Mouse (Mus musculus) embryonic facial prominence, embryonic 15.5 days (tissue): Measurements from ENCODE around the gene Ublcp1. TPM values are rescaled to one million over a fixed set of nuclear protein-coding genes. Genes with fewer than 3 reads are reported as not detected.

Source experiments
- ATAC-seq: fragments of 200-750 bp; cut with Nextera tagmentation; 2 replicates; pipeline ENCODE4 v1.8.0; 2017; ENCODE audit warnings: low read depth, moderate TSS enrichment; ENCODE audit not compliant: insufficient number of reproducible peaks, low FRiP score, low TSS enrichment
- H3K27ac ChIP-seq: fragments of 300-500 bp; sonication (generic); replicated peaks from 2 replicates; pipeline ENCODE4 v1.5.1; 2015; ENCODE audit warnings: mild to moderate bottlenecking, inconsistent platforms
- H3K27me3 ChIP-seq: fragments of 300-500 bp; sonication (generic); 2 replicates; pipeline ENCODE4 v1.6.1; 2015; ENCODE audit warnings: inconsistent platforms
- H3K36me3 ChIP-seq: fragments of 300-500 bp; sonication (generic); 2 replicates; pipeline ENCODE4 v1.6.1; 2015; ENCODE audit warnings: mild to moderate bottlenecking, inconsistent platforms
- H3K4me1 ChIP-seq: fragments of 300-500 bp; sonication (generic); 2 replicates; pipeline ENCODE4 v1.6.1; 2015; ENCODE audit warnings: inconsistent platforms
- H3K4me2 ChIP-seq: fragments of 300-500 bp; sonication (generic); replicated peaks from 2 replicates; pipeline ENCODE4 v1.6.1; 2015; ENCODE audit warnings: mild to moderate bottlenecking, inconsistent platforms
- H3K4me3 ChIP-seq: fragments of 300-500 bp; sonication (generic); replicated peaks from 2 replicates; pipeline ENCODE4 v1.5.1; 2015; ENCODE audit warnings: mild to moderate bottlenecking, inconsistent platforms
- H3K9ac ChIP-seq: fragments of 300-500 bp; sonication (generic); 2 replicates; pipeline ENCODE4 v1.6.1; 2015; ENCODE audit warnings: inconsistent platforms
- H3K9me3 ChIP-seq: fragments of 300-500 bp; sonication (generic); replicated peaks from 2 replicates; pipeline ENCODE4 v1.6.1; 2016; ENCODE audit warnings: inconsistent platforms
- WGBS: fragments of 180-500 bp; shearing (Covaris S2); methylation state at CpG from one replicate; pipeline ENCODE4 v1.1.7; 2015; 5-methylcytosine and 5-hydroxymethylcytosine counted together
- polyA plus RNA-seq: library from polyadenylated mRNA; unstranded; fragments of >200 nt; fragmentation: Nextera tagmentation; extraction: Ambion mirVana; gene quantifications from 2 replicates; pipeline ENCODE4 v1.2.1, GENCODE M21; 2015

The Ublcp1 gene
- polyA plus RNA-seq, 1 experiment from 2014 or later = 61.1 TPM

- no peaks in the 10 kb centered on the region for H3K9me3 ChIP-seq
- no peaks in the 10 kb centered on the region for H3K36me3 ChIP-seq
- H3K4me2 ChIP-seq = no peak overlapping the region
- no peak overlapping the region for H3K4me3 ChIP-seq
- WGBS = 80% methylated on average over 2 of the region's 2 CpGs
- H3K27ac ChIP-seq = no peak overlapping the region
- H3K9ac ChIP-seq = no peak overlapping the region
- H3K4me1 ChIP-seq = no peaks in the 10 kb centered on the region
- H3K27me3 ChIP-seq = no peaks in the 10 kb centered on the region
- no peak for ATAC-seq
These were observed 39.6 kb upstream of the Ublcp1 start for GRCm38 (mm10) chr11:44509906-44510305.

GRCm38 (mm10) chr11:44508876-44509275 lies 38.6 kb upstream of the Ublcp1 start:
- ATAC-seq = no peak
- H3K9me3 ChIP-seq = no peaks in the 10 kb centered on the region
- no peaks in the 10 kb centered on the region for H3K4me1 ChIP-seq
- no peak overlapping the region for H3K4me2 ChIP-seq
- no peak overlapping the region for H3K9ac ChIP-seq
- WGBS = 77% methylated on average over 4 of the region's 4 CpGs
- H3K36me3 ChIP-seq = no peaks in the 10 kb centered on the region
- H3K4me3 ChIP-seq = no peak overlapping the region
- H3K27ac ChIP-seq = no peak overlapping the region
- H3K27me3 ChIP-seq = no peaks in the 10 kb centered on the region

GRCm38 (mm10) chr11:44504761-44505160 lies 34.5 kb upstream of the Ublcp1 start:
- Histone ChIP-seq H3K4me2 (no peak overlapping the region), H3K4me3 (no peak overlapping the region), H3K27ac (no peak overlapping the region), H3K36me3 (no peaks in the 10 kb centered on the region), H3K27me3 (no peaks in the 10 kb centered on the region), H3K9ac (no peak overlapping the region), H3K9me3 (no peaks in the 10 kb centered on the region), H3K4me1 (no peaks in the 10 kb centered on the region)
- ATAC-seq = no peak
- WGBS = 88% methylated on average over 3 of the region's 3 CpGs

- H3K4me1 ChIP-seq = no peaks in the 10 kb centered on the region
- H3K27me3 ChIP-seq = no peaks in the 10 kb centered on the region
- no peak overlapping the region for H3K9ac ChIP-seq
- no peak for ATAC-seq
- H3K9me3 ChIP-seq = no peaks in the 10 kb centered on the region
- H3K36me3 ChIP-seq = no peaks in the 10 kb centered on the region
- H3K4me3 ChIP-seq = no peak overlapping the region
- no peak overlapping the region for H3K27ac ChIP-seq
- 83% methylated on average over 7 of the region's 7 CpGs for WGBS
- H3K4me2 ChIP-seq = no peak overlapping the region
These were observed 33.8 kb upstream of the Ublcp1 start for GRCm38 (mm10) chr11:44504146-44504545.

GRCm38 (mm10) chr11:44502931-44503330 lies 32.6 kb upstream of the Ublcp1 start:
- 32% methylated on average over 5 of the region's 5 CpGs for WGBS

GRCm38 (mm10) chr11:44501477-44501876 lies 31.2 kb upstream of the Ublcp1 start:
- no peak overlapping the region for H3K4me3 ChIP-seq
- H3K9me3 ChIP-seq = no peaks in the 10 kb centered on the region
- H3K9ac ChIP-seq = no peak overlapping the region
- H3K4me2 ChIP-seq = no peak overlapping the region
- no peaks in the 10 kb centered on the region for H3K27me3 ChIP-seq
- no peaks in the 10 kb centered on the region for H3K4me1 ChIP-seq
- no peak overlapping the region for H3K27ac ChIP-seq
- no peaks in the 10 kb centered on the region for H3K36me3 ChIP-seq
- WGBS = 84% methylated on average over 2 of the region's 2 CpGs
- no peak for ATAC-seq

More at GRCm38 (mm10) chr11:44502931-44503330, 32.6 kb upstream of the Ublcp1 start:
- no peak overlapping the region for H3K4me3 ChIP-seq
- no peak overlapping the region for H3K27ac ChIP-seq
- H3K9me3 ChIP-seq = no peaks in the 10 kb centered on the region
- no peak overlapping the region for H3K4me2 ChIP-seq
- no peaks in the 10 kb centered on the region for H3K27me3 ChIP-seq
- no peak for ATAC-seq
- H3K4me1 ChIP-seq = no peaks in the 10 kb centered on the region
- no peaks in the 10 kb centered on the region for H3K36me3 ChIP-seq
- H3K9ac ChIP-seq = no peak overlapping the region

GRCm38 (mm10) chr11:44500966-44501365 lies 30.7 kb upstream of the Ublcp1 start:
- H3K4me3 ChIP-seq = no peak overlapping the region
- H3K9ac ChIP-seq = no peak overlapping the region
- H3K4me1 ChIP-seq = no peaks in the 10 kb centered on the region
- no peaks in the 10 kb centered on the region for H3K9me3 ChIP-seq
- no peak overlapping the region for H3K4me2 ChIP-seq
- no peaks in the 10 kb centered on the region for H3K36me3 ChIP-seq
- 76% methylated on average over 7 of the region's 7 CpGs for WGBS
- H3K27me3 ChIP-seq = no peaks in the 10 kb centered on the region
- ATAC-seq = no peak
- no peak overlapping the region for H3K27ac ChIP-seq

GRCm38 (mm10) chr11:44498412-44499272 lies 28.3 kb upstream of the Ublcp1 start:
- no peaks in the 10 kb centered on the region for H3K36me3 ChIP-seq
- no peak for ATAC-seq
- WGBS = 54% methylated on average over 13 of the region's 13 CpGs

GRCm38 (mm10) chr11:44496217-44496616 lies 25.9 kb upstream of the Ublcp1 start:
- H3K36me3 ChIP-seq = no peaks in the 10 kb centered on the region
- H3K4me2 ChIP-seq = no peak overlapping the region
- no peak overlapping the region for H3K27ac ChIP-seq
- H3K4me1 ChIP-seq = no peaks in the 10 kb centered on the region
- ATAC-seq = no peak
- H3K4me3 ChIP-seq = no peak overlapping the region
- H3K9ac ChIP-seq = no peak overlapping the region
- H3K9me3 ChIP-seq = no peaks in the 10 kb centered on the region
- WGBS = 28% methylated on average over 3 of the region's 3 CpGs
- no peaks in the 10 kb centered on the region for H3K27me3 ChIP-seq

More at GRCm38 (mm10) chr11:44498412-44499272, 28.3 kb upstream of the Ublcp1 start:
- Histone ChIP-seq H3K4me2 (no peak overlapping the region), H3K27me3 (no peaks in the 10 kb centered on the region), H3K9ac (no peak overlapping the region), H3K4me1 (no peaks in the 10 kb centered on the region), H3K4me3 (no peak overlapping the region), H3K27ac (no peak overlapping the region), H3K9me3 (no peaks in the 10 kb centered on the region)

- ATAC-seq = no peak
- 80% methylated on average over 5 of the region's 5 CpGs for WGBS
These were observed 24.5 kb upstream of the Ublcp1 start for GRCm38 (mm10) chr11:44494643-44495323.

GRCm38 (mm10) chr11:44489117-44489516 lies 18.8 kb upstream of the Ublcp1 start:
- Histone ChIP-seq H3K27me3 (no peaks in the 10 kb centered on the region), H3K36me3 (no peaks in the 10 kb centered on the region), H3K27ac (no peak overlapping the region), H3K9me3 (no peaks in the 10 kb centered on the region), H3K4me1 (no peaks in the 10 kb centered on the region), H3K4me3 (no peak overlapping the region), H3K4me2 (no peak overlapping the region), H3K9ac (no peak overlapping the region)
- 91% methylated on average over 1 of the region's 1 CpGs for WGBS
- no peak for ATAC-seq

More at GRCm38 (mm10) chr11:44494643-44495323, 24.5 kb upstream of the Ublcp1 start:
- no peaks in the 10 kb centered on the region for H3K4me1 ChIP-seq
- no peak overlapping the region for H3K4me2 ChIP-seq
- H3K4me3 ChIP-seq = no peak overlapping the region
- H3K27me3 ChIP-seq = no peaks in the 10 kb centered on the region
- H3K27ac ChIP-seq = no peak overlapping the region
- H3K36me3 ChIP-seq = no peaks in the 10 kb centered on the region
- H3K9me3 ChIP-seq = no peaks in the 10 kb centered on the region
- H3K9ac ChIP-seq = no peak overlapping the region
